Comparison of ENCODE assay signal across 19 mouse cellular contexts in genomic region chr4:54624024-54624873, GRCm38 (mm10).
DNase-seq lines count a peak whose midpoint lies in the region; ATAC-seq and TF ChIP-seq lines count a peak whose summit lies in the region.
"Had no signal": no experiment of that assay in that cellular context is flagged by ENCODE, and none has a peak within 500 bp of the region (broad histone marks: within the 10 kb centered on the region; RNA-seq: fewer than 3 reads in every experiment).

No protein-coding gene starts in this region.

- H3K9me3 ChIP-seq in midbrain, embryonic 11.5 days (ENCODE audit: control insufficient read depth, low read length): no peaks in the 10 kb centered on the region
- H3K9me3 ChIP-seq in midbrain, postnatal 0 days (ENCODE audit: low read length): no peaks in the 10 kb centered on the region
- no peaks in the 10 kb centered on the region for H3K9me3 ChIP-seq in forebrain, embryonic 13.5 days (replicated peaks)
- no peaks in the 10 kb centered on the region for H3K9me3 ChIP-seq in hindbrain, postnatal 0 days (ENCODE audit: low read length)
- H3K9me3 ChIP-seq in neural tube, embryonic 15.5 days (replicated peaks): no peaks in the 10 kb centered on the region; the same call in 1 of the 2 replicates
- H3K9me3 ChIP-seq in kidney, embryonic 14.5 days (ENCODE audit: control insufficient read depth, low read length): no peaks in the 10 kb centered on the region
- H3K9me3 ChIP-seq: embryonic facial prominence, embryonic 13.5 days; heart, embryonic 15.5 days; kidney, embryonic 15.5 days had no signal

- TF ChIP-seq CTCF in midbrain, postnatal 0 days (IDR thresholded peaks at IDR 0.05): no peak
- TF ChIP-seq CTCF in hindbrain, postnatal 0 days (IDR thresholded peaks at IDR 0.05; ENCODE audit: low read depth): no peak

- no peak overlapping the region for H3K9ac ChIP-seq in midbrain, embryonic 11.5 days (ENCODE audit: low read length)
- H3K9ac ChIP-seq in midbrain, postnatal 0 days (replicated peaks; ENCODE audit: low read length, poor library complexity, severe bottlenecking): no peak overlapping the region
- H3K9ac ChIP-seq in forebrain, embryonic 13.5 days: no peak overlapping the region
- H3K9ac ChIP-seq in hindbrain, postnatal 0 days (replicated peaks; ENCODE audit: low read length): no peak overlapping the region
- no peak overlapping the region for H3K9ac ChIP-seq in neural tube, embryonic 15.5 days (replicated peaks)
- no peak overlapping the region for H3K9ac ChIP-seq in kidney, embryonic 14.5 days (ENCODE audit: low read depth, low read length)
- H3K9ac ChIP-seq: embryonic facial prominence, embryonic 13.5 days; heart, embryonic 15.5 days; kidney, embryonic 15.5 days had no signal

- H3K27me3 ChIP-seq in midbrain, embryonic 11.5 days (ENCODE audit: control insufficient read depth, insufficient read depth, low read length): no peaks in the 10 kb centered on the region
- H3K27me3 ChIP-seq in midbrain, postnatal 0 days (ENCODE audit: insufficient read depth, low read length): no peaks in the 10 kb centered on the region
- no peaks in the 10 kb centered on the region for H3K27me3 ChIP-seq in forebrain, embryonic 13.5 days
- no peaks in the 10 kb centered on the region for H3K27me3 ChIP-seq in hindbrain, postnatal 0 days (ENCODE audit: insufficient read depth, low read length)
- no peaks in the 10 kb centered on the region for H3K27me3 ChIP-seq in neural tube, embryonic 15.5 days (replicated peaks)
- H3K27me3 ChIP-seq in kidney, embryonic 14.5 days (ENCODE audit: control insufficient read depth, insufficient read depth, low read length): no peaks in the 10 kb centered on the region
- H3K27me3 ChIP-seq: embryonic facial prominence, embryonic 13.5 days; heart, embryonic 15.5 days; kidney, embryonic 15.5 days; Patski had no signal

- no peak overlapping the region for H3K4me2 ChIP-seq in midbrain, embryonic 11.5 days
- H3K4me2 ChIP-seq in midbrain, postnatal 0 days (ENCODE audit: low read depth, low read length, poor library complexity, severe bottlenecking): no peak overlapping the region
- H3K4me2 ChIP-seq in forebrain, embryonic 13.5 days: peak overlapping the region; percentile 34
- 0 out of 2 replicates have a peak overlapping the region, but pooled peaks have one; percentile 2 for H3K4me2 ChIP-seq in hindbrain, postnatal 0 days (ENCODE audit: low read depth, low read length)
- peak overlapping the region; percentile 13 for H3K4me2 ChIP-seq in neural tube, embryonic 15.5 days
- no peak overlapping the region for H3K4me2 ChIP-seq in kidney, embryonic 14.5 days (replicated peaks; ENCODE audit: low read depth, low read length)
- H3K4me2 ChIP-seq: embryonic facial prominence, embryonic 13.5 days; heart, embryonic 15.5 days; kidney, embryonic 15.5 days had no signal

- DNase-seq in midbrain, embryonic 11.5 days (ENCODE audit: low spot score, missing footprints): peak; percentile 81
- no peak for DNase-seq in midbrain, postnatal 0 days (ENCODE audit: low spot score)
- DNase-seq in hindbrain, postnatal 0 days (ENCODE audit: low spot score): no peak
- no peak for DNase-seq in right cerebral cortex, postnatal 25 days
- DNase-seq: adrenal gland, postnatal 25 days; cerebellum, adult 2 months; heart, adult 2 months; lung, adult 2 months; lung, postnatal 36 days; retina, postnatal 1 day; thymus, adult 18-20 months had no signal

- no peaks in the 10 kb centered on the region for H3K4me1 ChIP-seq in midbrain, embryonic 11.5 days (ENCODE audit: control insufficient read depth, insufficient read depth, low read length)
- no peaks in the 10 kb centered on the region for H3K4me1 ChIP-seq in midbrain, postnatal 0 days (ENCODE audit: insufficient read depth, low read length)
- H3K4me1 ChIP-seq in forebrain, embryonic 13.5 days: peaks cover 16% of the 10 kb centered on the region
- peaks cover 4% of the 10 kb centered on the region; the same call in 1 of the 2 replicates for H3K4me1 ChIP-seq in hindbrain, postnatal 0 days (ENCODE audit: insufficient read depth, low read length)
- H3K4me1 ChIP-seq in neural tube, embryonic 15.5 days: 0 out of 2 replicates have a peak, but pooled peaks cover 5% of the 10 kb centered on the region
- H3K4me1 ChIP-seq in kidney, embryonic 14.5 days (ENCODE audit: control insufficient read depth, insufficient read depth, low read length): no peaks in the 10 kb centered on the region
- H3K4me1 ChIP-seq: embryonic facial prominence, embryonic 13.5 days; heart, embryonic 15.5 days; kidney, embryonic 15.5 days had no signal

- 82% methylated on average over 20 of the region's 20 CpGs for WGBS in midbrain, embryonic 11.5 days
- 53% methylated on average over 20 of the region's 20 CpGs for WGBS in midbrain, postnatal 0 days
- WGBS in forebrain, embryonic 13.5 days: 35% methylated on average over 20 of the region's 20 CpGs
- WGBS in hindbrain, postnatal 0 days: 46% methylated on average over 20 of the region's 20 CpGs
- WGBS in neural tube, embryonic 15.5 days: 54% methylated on average over 20 of the region's 20 CpGs
- 90% methylated on average over 20 of the region's 20 CpGs for WGBS in kidney, embryonic 14.5 days

- no peaks in the 10 kb centered on the region for H3K36me3 ChIP-seq in midbrain, embryonic 11.5 days (ENCODE audit: control insufficient read depth, insufficient read depth, low read length)
- no peaks in the 10 kb centered on the region for H3K36me3 ChIP-seq in midbrain, postnatal 0 days (ENCODE audit: insufficient read depth, low read length)
- H3K36me3 ChIP-seq in forebrain, embryonic 13.5 days (ENCODE audit: poor library complexity, severe bottlenecking): no peaks in the 10 kb centered on the region
- no peaks in the 10 kb centered on the region for H3K36me3 ChIP-seq in hindbrain, postnatal 0 days (ENCODE audit: insufficient read depth, low read length)
- H3K36me3 ChIP-seq in neural tube, embryonic 15.5 days: no peaks in the 10 kb centered on the region
- no peaks in the 10 kb centered on the region for H3K36me3 ChIP-seq in kidney, embryonic 14.5 days (ENCODE audit: control insufficient read depth, insufficient read depth, low read length)
- H3K36me3 ChIP-seq: embryonic facial prominence, embryonic 13.5 days; heart, embryonic 15.5 days; kidney, embryonic 15.5 days had no signal

- no peak overlapping the region for H3K4me3 ChIP-seq in midbrain, embryonic 11.5 days (ENCODE audit: low read depth, low read length)
- H3K4me3 ChIP-seq in midbrain, postnatal 0 days (ENCODE audit: low read depth, low read length): no peak overlapping the region
- H3K4me3 ChIP-seq in forebrain, embryonic 13.5 days: no peak overlapping the region
- no peak overlapping the region for H3K4me3 ChIP-seq in hindbrain, postnatal 0 days (ENCODE audit: low read length)
- no peak overlapping the region for H3K4me3 ChIP-seq in neural tube, embryonic 15.5 days (replicated peaks)
- no peak overlapping the region for H3K4me3 ChIP-seq in kidney, embryonic 14.5 days (ENCODE audit: low read length)
- H3K4me3 ChIP-seq: embryonic facial prominence, embryonic 13.5 days; heart, adult 2 months; heart, embryonic 15.5 days; kidney, embryonic 15.5 days had no signal

- no peak for ATAC-seq in midbrain, embryonic 11.5 days (ENCODE audit: low FRiP score)
- no peak for ATAC-seq in midbrain, postnatal 0 days (ENCODE audit: low FRiP score)
- peak; percentile 88 for ATAC-seq in forebrain, embryonic 13.5 days
- ATAC-seq in hindbrain, postnatal 0 days: no peak
- no peak for ATAC-seq in neural tube, embryonic 15.5 days (ENCODE audit: low FRiP score)
- ATAC-seq in kidney, embryonic 14.5 days (ENCODE audit: low FRiP score, low TSS enrichment): no peak
- ATAC-seq: activated CD4-positive, CD25-positive, alpha-beta regulatory T cell, adult 4 months; Patski had no signal

- no peak overlapping the region for H3K27ac ChIP-seq in midbrain, embryonic 11.5 days (ENCODE audit: low read depth, low read length)
- H3K27ac ChIP-seq in midbrain, postnatal 0 days (ENCODE audit: low read depth, low read length): no peak overlapping the region
- peak overlapping the region; percentile 49 for H3K27ac ChIP-seq in forebrain, embryonic 13.5 days
- H3K27ac ChIP-seq in hindbrain, postnatal 0 days: no peak overlapping the region
- no peak overlapping the region for H3K27ac ChIP-seq in neural tube, embryonic 15.5 days (replicated peaks)
- H3K27ac ChIP-seq in kidney, embryonic 14.5 days (ENCODE audit: low read depth, low read length): no peak overlapping the region
- H3K27ac ChIP-seq: embryonic facial prominence, embryonic 13.5 days; heart, adult 2 months; heart, embryonic 15.5 days; kidney, embryonic 15.5 days had no signal

Comparison
In these comparisons a context has a peak if more than half of its experiments do, and no peak if none do; other contexts are left out.
1. H3K4me2 ChIP-seq: peak in forebrain, embryonic 13.5 days (single experiment), hindbrain, postnatal 0 days (single experiment) and neural tube, embryonic 15.5 days (single experiment); none in midbrain, embryonic 11.5 days (single experiment), midbrain, postnatal 0 days (single experiment) and kidney, embryonic 14.5 days (single experiment).